Mouse (Mus musculus) MEL-GATA-1-ER (cell line): ENCODE data around the gene Pde4d.

Source experiments
- DNase-seq: peaks from one replicate; pipeline ENCODE4 v3.0.0-alpha.2; 2012; ENCODE audit warnings: low read depth; ENCODE audit errors: extremely low read depth

Pde4d gene

GRCm38 (mm10) chr13:108820487-108820886, 370.7 kb downstream of the Pde4d start:
- no peak for DNase-seq

GRCm38 (mm10) chr13:108821270-108821669, 371.5 kb downstream of the Pde4d start:
- no peak for DNase-seq

GRCm38 (mm10) chr13:108824638-108825310, 375.0 kb downstream of the Pde4d start:
- DNase-seq: no peak

GRCm38 (mm10) chr13:108825501-108825900, 375.8 kb downstream of the Pde4d start:
- no peak for DNase-seq

GRCm38 (mm10) chr13:108834197-108834596, 384.4 kb downstream of the Pde4d start:
- DNase-seq: no peak

GRCm38 (mm10) chr13:108836314-108836713, 386.6 kb downstream of the Pde4d start:
- DNase-seq: no peak

- DNase-seq: no peak
Measured at GRCm38 (mm10) chr13:108839142-108839541, 389.4 kb downstream of the Pde4d start.

GRCm38 (mm10) chr13:108854090-108854489, 404.3 kb downstream of the Pde4d start:
- no peak for DNase-seq

GRCm38 (mm10) chr13:108856776-108857435, 407.2 kb downstream of the Pde4d start:
- peak; percentile 39 for DNase-seq

GRCm38 (mm10) chr13:108859336-108859735, 409.6 kb downstream of the Pde4d start:
- no peak for DNase-seq

GRCm38 (mm10) chr13:108860737-108861136, 411.0 kb downstream of the Pde4d start:
- no peak for DNase-seq

GRCm38 (mm10) chr13:108861707-108862106, 412.0 kb downstream of the Pde4d start:
- no peak for DNase-seq

GRCm38 (mm10) chr13:108862173-108862572, 412.4 kb downstream of the Pde4d start:
- DNase-seq: no peak

GRCm38 (mm10) chr13:108900160-108900559, 450.4 kb downstream of the Pde4d start:
- DNase-seq: no peak

- no peak for DNase-seq
Measured at GRCm38 (mm10) chr13:108905121-108905520, 455.4 kb downstream of the Pde4d start.

- no peak for DNase-seq
Measured at GRCm38 (mm10) chr13:108909193-108909592, 459.4 kb downstream of the Pde4d start.

GRCm38 (mm10) chr13:108914626-108915025, 464.9 kb downstream of the Pde4d start:
- DNase-seq: no peak

GRCm38 (mm10) chr13:108921146-108921545, 471.4 kb downstream of the Pde4d start:
- DNase-seq: no peak

- DNase-seq: no peak
Measured at GRCm38 (mm10) chr13:108934854-108935253, 485.1 kb downstream of the Pde4d start.

- no peak for DNase-seq
Measured at GRCm38 (mm10) chr13:108937272-108937671, 487.5 kb downstream of the Pde4d start.

- DNase-seq: no peak
Measured at GRCm38 (mm10) chr13:108952911-108953310, 503.2 kb downstream of the Pde4d start.

GRCm38 (mm10) chr13:108956059-108956458, 506.3 kb downstream of the Pde4d start:
- peak; percentile 23 for DNase-seq

GRCm38 (mm10) chr13:108964056-108964455, 514.3 kb downstream of the Pde4d start:
- no peak for DNase-seq
